Mouse (Mus musculus) NIH3T3 (cell line): ENCODE data around the gene Cfap157.

Source experiments
- DNase-seq: peaks from one replicate; pipeline ENCODE4 v3.0.0-alpha.2; 2012; ENCODE audit warnings: low read depth

Gene Cfap157

GRCm38 (mm10) chr2:32779714-32780113 lies 4.5 kb downstream of the Cfap157 start:
- no peak for DNase-seq

GRCm38 (mm10) chr2:32779131-32779530 lies 5.1 kb downstream of the Cfap157 start:
- DNase-seq = peak; percentile 78

- DNase-seq = no peak
Measured at GRCm38 (mm10) chr2:32778081-32778480, 6.1 kb downstream of the Cfap157 start.

- DNase-seq = peak; percentile 53
Measured at GRCm38 (mm10) chr2:32776192-32776591, 8.0 kb downstream of the Cfap157 start.

GRCm38 (mm10) chr2:32775359-32776074 lies 8.7 kb downstream of the Cfap157 start, which contains the start of the genes Ttc16 and Ptrh1:
Gene Ttc16 (minus strand): TSS chr2:32775633.
Gene Ptrh1 (plus strand): TSS chr2:32775786.
- peak; percentile 99 for DNase-seq

- DNase-seq = no peak
Measured at GRCm38 (mm10) chr2:32772626-32773279, 11.5 kb downstream of the Cfap157 start.

GRCm38 (mm10) chr2:32771886-32772285 lies 12.3 kb downstream of the Cfap157 start:
- no peak for DNase-seq

- peak; percentile 27 for DNase-seq
Measured at GRCm38 (mm10) chr2:32769327-32770085, 14.7 kb downstream of the Cfap157 start.

GRCm38 (mm10) chr2:32768661-32769285 lies 15.5 kb downstream of the Cfap157 start:
- no peak for DNase-seq

GRCm38 (mm10) chr2:32767241-32767640 lies 17.0 kb downstream of the Cfap157 start:
- DNase-seq = no peak

- peak; percentile 58 for DNase-seq
Measured at GRCm38 (mm10) chr2:32763353-32763752, 20.9 kb downstream of the Cfap157 start.

- DNase-seq = no peak
Measured at GRCm38 (mm10) chr2:32761859-32762258, 22.4 kb downstream of the Cfap157 start.

GRCm38 (mm10) chr2:32761361-32761760 lies 22.9 kb downstream of the Cfap157 start:
- no peak for DNase-seq

GRCm38 (mm10) chr2:32759001-32759400 lies 25.2 kb downstream of the Cfap157 start:
- no peak for DNase-seq

- peak; percentile 26 for DNase-seq
Measured at GRCm38 (mm10) chr2:32758503-32758902, 25.7 kb downstream of the Cfap157 start.

- DNase-seq = peak; percentile 99
Measured at GRCm38 (mm10) chr2:32757056-32757845, 27.0 kb downstream of the Cfap157 start, which contains the start of gene Tor2a. Gene Tor2a (plus strand): TSS chr2:32757234.

- no peak for DNase-seq
Measured at GRCm38 (mm10) chr2:32756674-32757055, 27.6 kb downstream of the Cfap157 start.

GRCm38 (mm10) chr2:32752181-32752580 lies 32.0 kb downstream of the Cfap157 start:
- DNase-seq = no peak

- no peak for DNase-seq
Measured at GRCm38 (mm10) chr2:32751665-32752033, 32.6 kb downstream of the Cfap157 start.

- DNase-seq = no peak
Measured at GRCm38 (mm10) chr2:32750887-32751664, 33.2 kb downstream of the Cfap157 start.

- no peak for DNase-seq
Measured at GRCm38 (mm10) chr2:32750199-32750598, 34.0 kb downstream of the Cfap157 start.
